Mouse (Mus musculus) limb, embryonic 14.5 days (tissue): ENCODE results near the gene Hoxa6. TPM values are rescaled to one million over a fixed set of nuclear protein-coding genes. Genes with fewer than 3 reads are reported as not detected.

Source experiments
- ATAC-seq: fragments of 200-750 bp; cut with Nextera tagmentation; 2 replicates; pipeline ENCODE4 v1.8.0; 2017; ENCODE audit warnings: low read depth, moderate number of reproducible peaks, moderate TSS enrichment; ENCODE audit not compliant: low FRiP score
- DNase-seq: peaks from one replicate; pipeline ENCODE4 v3.0.0-alpha.2; 2015; ENCODE audit warnings: low spot score
- H3K27ac ChIP-seq: fragments of 300-500 bp; sonication (generic); replicated peaks from 2 replicates; pipeline ENCODE4 v1.5.1; 2014; ENCODE audit warnings: low read depth, mild to moderate bottlenecking, low read length, moderate library complexity, mixed read lengths
- H3K27me3 ChIP-seq: fragments of 300-500 bp; sonication (generic); 2 replicates; pipeline ENCODE4 v1.6.1; 2014; ENCODE audit warnings: low read length, mixed read lengths; ENCODE audit not compliant: control insufficient read depth, insufficient read depth
- H3K36me3 ChIP-seq: fragments of 300-500 bp; sonication (generic); 2 replicates; pipeline ENCODE4 v1.6.1; 2014; ENCODE audit warnings: mild to moderate bottlenecking, low read length, moderate library complexity, mixed read lengths; ENCODE audit not compliant: control insufficient read depth, insufficient read depth
- H3K4me1 ChIP-seq: fragments of 300-500 bp; sonication (generic); 2 replicates; pipeline ENCODE4 v1.6.1; 2014; ENCODE audit warnings: antibody characterized with exemption, low read length, mixed read lengths; ENCODE audit not compliant: control insufficient read depth, insufficient read depth
- H3K4me2 ChIP-seq: fragments of 300-500 bp; sonication (generic); replicated peaks from 2 replicates; pipeline ENCODE4 v1.6.1; 2014; ENCODE audit warnings: low read depth, mild to moderate bottlenecking, low read length, moderate library complexity; ENCODE audit not compliant: severe bottlenecking
- H3K4me3 ChIP-seq: fragments of 300-500 bp; sonication (generic); replicated peaks from 2 replicates; pipeline ENCODE4 v1.5.1; 2014; ENCODE audit warnings: low read length
- H3K9ac ChIP-seq: fragments of 300-500 bp; sonication (generic); 2 replicates; pipeline ENCODE4 v1.6.1; 2014; ENCODE audit warnings: mild to moderate bottlenecking, low read depth, low read length, moderate library complexity; ENCODE audit not compliant: severe bottlenecking
- H3K9me3 ChIP-seq: fragments of 300-500 bp; sonication (generic); 2 replicates; pipeline ENCODE4 v1.6.1; 2016; ENCODE audit warnings: low read length; ENCODE audit not compliant: control insufficient read depth
- POLR2A ChIP-seq: fragments of 200-500 bp; IDR thresholded peaks from 2 replicates; pipeline ENCODE4 v1.8.0; 2012; ENCODE audit warnings: inconsistent platforms, mild to moderate bottlenecking, moderate library complexity, borderline replicate concordance; ENCODE audit not compliant: insufficient read depth, insufficient read length; ENCODE audit errors: extremely low read depth
- WGBS: fragments of 180-500 bp; shearing (Covaris S2); extraction: QIAGEN DNeasy Blood & Tissue Kit; methylation state at CpG from one replicate; pipeline ENCODE4 v1.1.7; 2014; 5-methylcytosine and 5-hydroxymethylcytosine counted together
- polyA plus RNA-seq, 2 experiments: library from polyadenylated mRNA; depleted of rRNA in 1 of 2; stranded (reverse) in 1 of 2; unstranded in 1 of 2; fragments of >200 nt; fragmentation: Nextera tagmentation in 1 of 2; extraction: Ambion mirVana in 1 of 2; gene quantifications; 2 replicates each; pipeline versions ENCODE4 v1.2.1 to v1.2.3; 2012 to 2014

Hoxa6 gene
- polyA plus RNA-seq, 2 experiments: 0.66 to 3.9 TPM

- ATAC-seq (no peak), DNase-seq (no peak)
- Histone ChIP-seq H3K4me3 (no peak overlapping the region), H3K36me3 (peaks cover 29% of the 10 kb centered on the region), H3K9me3 (no peaks in the 10 kb centered on the region), H3K27ac (no peak overlapping the region), H3K9ac (no peak overlapping the region; the same call in 1 of the 2 replicates), H3K4me1 (peaks cover 23% of the 10 kb centered on the region), H3K4me2 (peak overlapping the region; percentile 10; the same call in 1 of the 2 replicates), H3K27me3 (peaks cover 45% of the 10 kb centered on the region)
- 29% methylated on average over 30 of the region's 30 CpGs for WGBS
- TF ChIP-seq POLR2A: no peak
Observed at GRCm38 (mm10) chr6:52200073-52200750, 8.3 kb downstream of the Hoxa6 start.

GRCm38 (mm10) chr6:52197271-52197670 lies 11.3 kb downstream of the Hoxa6 start:
- H3K9me3 ChIP-seq: no peaks in the 10 kb centered on the region
- peaks cover 7% of the 10 kb centered on the region for H3K36me3 ChIP-seq
- 28% methylated on average over 10 of the region's 10 CpGs for WGBS
- DNase-seq: peak; percentile 72
- TF ChIP-seq POLR2A: no peak
- no peak overlapping the region for H3K27ac ChIP-seq
- peaks cover 9% of the 10 kb centered on the region for H3K4me1 ChIP-seq
- H3K4me3 ChIP-seq: no peak overlapping the region
- ATAC-seq: 0 out of 2 replicates have a peak, but pooled peaks have one; percentile 38
- H3K27me3 ChIP-seq: peaks cover 57% of the 10 kb centered on the region
- H3K4me2 ChIP-seq: no peak overlapping the region
- H3K9ac ChIP-seq: no peak overlapping the region

GRCm38 (mm10) chr6:52196811-52197210 lies 11.7 kb downstream of the Hoxa6 start:
- WGBS: 58% methylated on average over 9 of the region's 9 CpGs
- no peak for ATAC-seq
- H3K4me3 ChIP-seq: no peak overlapping the region
- no peaks in the 10 kb centered on the region for H3K9me3 ChIP-seq
- peaks cover 11% of the 10 kb centered on the region for H3K4me1 ChIP-seq
- peaks cover 5% of the 10 kb centered on the region for H3K36me3 ChIP-seq
- DNase-seq: no peak
- peaks cover 56% of the 10 kb centered on the region for H3K27me3 ChIP-seq
- H3K27ac ChIP-seq: no peak overlapping the region
- H3K9ac ChIP-seq: no peak overlapping the region
- no peak overlapping the region for H3K4me2 ChIP-seq
- TF ChIP-seq POLR2A: no peak

DNA sequence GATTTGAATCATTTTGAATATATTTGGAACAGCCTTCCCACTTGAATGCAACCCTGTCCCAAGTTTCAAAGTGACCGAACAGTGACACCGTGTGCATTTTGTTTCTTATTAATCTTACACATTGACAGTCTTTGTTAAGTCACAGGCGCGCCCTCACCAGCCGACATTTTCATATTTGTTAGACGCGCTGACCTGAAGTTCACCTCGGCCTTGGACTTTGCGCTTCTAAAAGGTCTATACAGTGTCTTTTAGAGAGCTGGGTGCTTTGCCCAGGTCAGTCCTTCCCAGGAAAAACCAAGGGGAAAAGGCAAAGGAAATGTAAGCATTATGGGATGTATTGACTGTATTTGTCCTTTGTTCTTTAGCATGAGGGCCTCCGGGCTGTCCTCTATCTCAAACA lies 13.8 kb downstream of the Hoxa6 start:
- Histone ChIP-seq H3K4me3 (no peak overlapping the region), H3K4me2 (no peak overlapping the region), H3K36me3 (peaks cover 3% of the 10 kb centered on the region; the same call in 1 of the 2 replicates), H3K4me1 (peaks cover 19% of the 10 kb centered on the region), H3K9me3 (no peaks in the 10 kb centered on the region), H3K27me3 (peaks cover 57% of the 10 kb centered on the region), H3K27ac (no peak overlapping the region), H3K9ac (no peak overlapping the region)
- DNase-seq (no peak), ATAC-seq (no peak)
- 54% methylated on average over 10 of the region's 10 CpGs for WGBS
- no peak for TF ChIP-seq POLR2A

- H3K4me3 ChIP-seq: peak overlapping the region; percentile 57
- peak overlapping the region; percentile 36; the same call in 1 of the 2 replicates for H3K9ac ChIP-seq
- DNase-seq (peak; percentile 86), ATAC-seq (peak; percentile 84)
- no peak for TF ChIP-seq POLR2A
- no peak overlapping the region for H3K27ac ChIP-seq
- peaks cover under 1% of the 10 kb centered on the region; the same call in 1 of the 2 replicates for H3K36me3 ChIP-seq
- WGBS: 1% methylated on average over 33 of the region's 55 CpGs
- peaks cover 27% of the 10 kb centered on the region for H3K4me1 ChIP-seq
- peak overlapping the region; percentile 99 for H3K4me2 ChIP-seq
- H3K9me3 ChIP-seq: no peaks in the 10 kb centered on the region
- peaks cover 54% of the 10 kb centered on the region for H3K27me3 ChIP-seq
Observed at GRCm38 (mm10) chr6:52191860-52192550, 16.5 kb downstream of the Hoxa6 start.
